Mouse (Mus musculus) erythroblast, embryonic 14.5 days (primary cell): ENCODE data around the gene Gm3238. TPM values are rescaled to one million over a fixed set of nuclear protein-coding genes. Genes with fewer than 3 reads are reported as not detected.
"Not testable (repeated sequence)": the region's sequence is repeated elsewhere in the genome, so short reads cannot be mapped to it uniquely, and the experiment has no call there.

Source experiments
- H3K27me3 ChIP-seq: 2 replicates; pipeline ENCODE4 v1.6.1; 2012; ENCODE audit warnings: inconsistent platforms; ENCODE audit not compliant: control insufficient read depth
- H3K36me3 ChIP-seq: 2 replicates; pipeline ENCODE4 v1.6.1; 2012; ENCODE audit warnings: mild to moderate bottlenecking, inconsistent platforms; ENCODE audit not compliant: control insufficient read depth
- H3K4me1 ChIP-seq: 2 replicates; pipeline ENCODE4 v1.6.1; 2012; ENCODE audit warnings: inconsistent platforms; ENCODE audit not compliant: control insufficient read depth
- H3K4me3 ChIP-seq: replicated peaks from 2 replicates; pipeline ENCODE3; 2012; ENCODE audit warnings: moderate library complexity, mild to moderate bottlenecking, inconsistent platforms
- H3K9me3 ChIP-seq: 2 replicates; pipeline ENCODE4 v1.6.1; 2012; ENCODE audit warnings: low read length, inconsistent platforms, mixed read lengths; ENCODE audit not compliant: control insufficient read depth
- GATA1 ChIP-seq: IDR thresholded peaks from 2 replicates; pipeline ENCODE4 v1.6.1; 2012; ENCODE audit warnings: low read length, inconsistent platforms, mixed read lengths
- TAL1 ChIP-seq: IDR thresholded peaks from 3 replicates; pipeline ENCODE4 v1.6.1; 2012; ENCODE audit warnings: low read length, inconsistent platforms, mixed read lengths
- polyA plus RNA-seq: library from polyadenylated mRNA; stranded (reverse); fragments of >175 nt; gene quantifications from 2 replicates; pipeline ENCODE4 v1.2.3, GENCODE M21; 2012

Gm3238 gene
- not detected in 2 replicates for polyA plus RNA-seq

DNA sequence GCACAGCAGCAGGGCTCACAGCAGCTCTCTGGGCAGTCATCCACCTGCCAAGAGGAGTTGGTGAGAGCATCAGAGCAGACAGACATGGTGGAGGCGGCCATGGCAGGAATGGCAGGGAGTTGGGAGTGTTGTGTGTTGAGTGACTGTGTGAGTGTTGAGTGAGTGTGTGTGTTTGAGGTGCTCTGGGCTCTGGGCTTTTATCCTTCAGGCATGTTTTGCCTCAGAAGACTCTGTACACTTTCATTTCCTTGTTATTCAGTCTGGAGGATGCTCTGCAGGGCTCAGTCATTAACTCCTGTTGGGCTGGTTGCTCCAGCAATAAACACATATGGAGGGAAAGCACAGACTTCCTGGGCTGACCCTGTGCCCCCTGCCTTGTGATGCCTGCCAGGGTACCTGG lies at the start of gene Gm3238:
TSS of gene Gm3238 (minus strand) at position 101 of the 400 bp plus-strand sequence.
- not testable (repeated sequence) for H3K36me3 ChIP-seq, H3K4me1 ChIP-seq, H3K27me3 ChIP-seq, H3K4me3 ChIP-seq, H3K9me3 ChIP-seq

DNA sequence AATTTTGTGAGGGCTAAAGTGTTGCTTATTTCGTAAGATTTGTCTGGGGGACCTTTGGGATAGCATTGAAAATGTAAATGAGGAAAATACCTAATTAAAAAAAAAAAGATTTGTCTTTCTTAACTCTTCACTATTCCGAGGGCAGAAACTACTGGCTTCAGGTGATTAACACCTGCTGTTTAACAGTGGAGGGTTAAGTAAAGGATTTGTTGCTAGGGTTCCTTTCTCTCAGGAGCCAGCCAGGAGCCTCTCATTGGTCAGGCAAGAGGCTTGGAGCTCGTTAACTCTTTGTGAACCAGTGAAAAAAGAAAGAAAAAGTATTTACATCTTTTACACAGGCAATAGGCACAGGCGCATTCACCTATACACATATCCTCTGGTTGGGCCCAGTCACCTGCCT lies 48.1 kb upstream of the Gm3238 start:
- Histone ChIP-seq H3K9me3 (no peaks in the 10 kb centered on the region; the same call in 1 of the 2 replicates), H3K27me3 (no peaks in the 10 kb centered on the region), H3K36me3 (no peaks in the 10 kb centered on the region), H3K4me1 (no peaks in the 10 kb centered on the region), H3K4me3 (no peak overlapping the region)
- TF ChIP-seq GATA1 (no peak), TAL1 (no peak)

DNA sequence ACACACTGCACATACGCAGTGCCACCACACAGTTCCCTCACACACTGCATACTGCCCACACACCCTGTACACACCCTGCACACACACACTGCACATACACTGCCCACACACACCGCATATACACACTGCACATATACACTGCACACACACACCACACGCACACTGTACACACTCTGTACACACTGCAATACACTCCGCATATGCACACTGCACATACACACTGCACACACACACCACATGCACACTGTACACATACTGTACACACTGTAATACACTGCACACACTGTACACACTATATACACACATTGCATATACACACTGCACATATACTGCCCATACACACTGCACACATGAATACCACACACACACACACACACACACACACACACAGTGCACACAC lies 47.4 kb upstream of the Gm3238 start:
- Histone ChIP-seq H3K27me3 (no peaks in the 10 kb centered on the region), H3K9me3 (no peaks in the 10 kb centered on the region; the same call in 1 of the 2 replicates), H3K36me3 (no peaks in the 10 kb centered on the region), H3K4me1 (no peaks in the 10 kb centered on the region), H3K4me3 (no peak overlapping the region)
- TF ChIP-seq TAL1 = no peak
- no peak for TF ChIP-seq GATA1

DNA sequence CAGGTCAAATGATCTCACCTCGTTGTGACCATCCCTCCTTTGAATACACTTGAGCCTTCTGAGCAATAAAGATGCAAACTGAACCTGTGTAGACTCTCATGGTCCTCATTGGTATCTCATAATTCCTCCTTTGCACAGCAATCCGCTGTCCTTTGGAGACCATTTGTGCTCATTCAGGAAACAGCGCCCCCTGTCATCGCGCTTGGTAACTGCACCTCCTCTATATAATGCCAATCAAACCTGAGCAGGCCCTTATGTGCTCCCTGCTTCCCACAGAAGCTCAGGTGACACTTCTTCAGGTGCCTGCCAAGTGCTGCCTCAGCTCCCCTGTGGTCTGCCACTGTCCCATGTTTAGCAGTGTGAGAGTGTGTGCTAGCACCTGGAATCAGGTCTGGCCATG lies 44.4 kb upstream of the Gm3238 start:
- H3K9me3 ChIP-seq = no peaks in the 10 kb centered on the region; the same call in 1 of the 2 replicates
- TF ChIP-seq TAL1 (no peak), GATA1 (no peak)
- no peak overlapping the region for H3K4me3 ChIP-seq
- H3K36me3 ChIP-seq = no peaks in the 10 kb centered on the region
- H3K4me1 ChIP-seq = no peaks in the 10 kb centered on the region
- H3K27me3 ChIP-seq = no peaks in the 10 kb centered on the region

DNA sequence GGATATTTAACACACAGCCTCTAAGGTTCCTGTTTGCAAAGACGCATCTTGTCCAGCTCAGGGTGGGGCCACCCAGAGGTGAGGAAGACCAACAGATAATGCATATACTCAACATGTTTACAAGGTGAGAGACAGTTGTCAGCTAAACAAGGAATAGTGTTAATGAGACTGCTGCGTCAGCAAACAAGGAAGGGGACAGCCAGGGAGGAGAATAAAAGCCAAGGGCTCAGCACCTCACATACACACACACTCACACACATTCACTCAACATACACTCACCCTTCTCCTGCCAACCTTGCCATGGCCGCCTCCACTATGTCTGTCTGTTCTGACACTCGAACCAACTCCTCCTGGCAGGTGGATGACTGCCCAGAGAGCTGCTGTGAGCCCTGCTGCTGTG lies 43.3 kb upstream of the Gm3238 start, which contains the start of gene Gm2696:
TSS of gene Gm2696 (plus strand) at position 301 of the 400 bp plus-strand sequence.
- Histone ChIP-seq H3K27me3 (no peaks in the 10 kb centered on the region), H3K36me3 (no peaks in the 10 kb centered on the region), H3K9me3 (no peaks in the 10 kb centered on the region; the same call in 1 of the 2 replicates), H3K4me3 (no peak within 1 kb of the TSS), H3K4me1 (no peaks in the 10 kb centered on the region)
- TF ChIP-seq TAL1 = no peak
- no peak for TF ChIP-seq GATA1

DNA sequence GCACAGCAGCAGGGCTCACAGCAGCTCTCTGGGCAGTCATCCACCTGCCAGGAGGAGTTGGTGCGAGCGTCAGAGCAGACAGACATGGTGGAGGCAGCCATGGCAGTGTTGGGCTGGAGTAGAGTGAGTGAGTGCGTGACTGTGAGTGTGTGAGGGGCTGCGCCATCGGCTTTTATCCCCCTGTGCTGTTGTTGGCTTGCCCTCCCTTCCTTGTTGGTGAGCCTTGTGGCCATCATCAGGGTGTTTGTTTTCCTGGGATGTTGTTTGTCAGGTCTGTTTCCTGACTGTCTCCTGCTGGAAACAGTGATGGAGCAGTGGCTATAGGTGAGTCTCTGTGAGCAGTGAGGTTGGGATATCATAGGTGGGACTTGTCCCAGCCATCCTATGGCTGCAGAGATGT lies 40.6 kb upstream of the Gm3238 start, which contains the start of gene Gm9507:
TSS of gene Gm9507 (minus strand) at position 101 of the 400 bp plus-strand sequence.
- TF ChIP-seq TAL1 (no peak), GATA1 (no peak)
- Histone ChIP-seq H3K27me3 (no peaks in the 10 kb centered on the region), H3K4me1 (no peaks in the 10 kb centered on the region), H3K9me3 (no peaks in the 10 kb centered on the region; the same call in 1 of the 2 replicates), H3K36me3 (no peaks in the 10 kb centered on the region), H3K4me3 (no peak within 1 kb of the TSS)

DNA sequence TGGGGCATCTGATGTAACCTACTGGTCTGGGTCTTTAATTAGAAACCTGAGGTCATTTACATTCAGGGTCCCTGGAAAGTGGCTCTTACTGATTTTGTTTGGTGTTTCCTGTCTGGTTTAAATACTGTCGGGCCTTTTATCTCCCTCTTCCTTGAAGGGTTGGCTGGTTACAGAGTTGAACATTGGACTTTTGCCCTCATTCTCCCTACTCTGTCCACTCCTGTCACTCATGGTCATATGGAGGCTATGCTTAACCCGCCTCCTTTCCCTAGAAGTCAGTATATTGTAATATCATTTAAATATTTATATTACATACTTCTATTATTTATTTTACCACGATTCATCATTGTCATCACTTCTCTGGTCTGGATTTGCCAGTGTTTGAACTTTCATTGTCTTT lies 33.0 kb upstream of the Gm3238 start:
- Histone ChIP-seq H3K27me3 (no peaks in the 10 kb centered on the region), H3K36me3 (no peaks in the 10 kb centered on the region), H3K4me1 (no peaks in the 10 kb centered on the region), H3K4me3 (no peak overlapping the region), H3K9me3 (no peaks in the 10 kb centered on the region; the same call in 1 of the 2 replicates)
- TF ChIP-seq GATA1 (no peak), TAL1 (no peak)

DNA sequence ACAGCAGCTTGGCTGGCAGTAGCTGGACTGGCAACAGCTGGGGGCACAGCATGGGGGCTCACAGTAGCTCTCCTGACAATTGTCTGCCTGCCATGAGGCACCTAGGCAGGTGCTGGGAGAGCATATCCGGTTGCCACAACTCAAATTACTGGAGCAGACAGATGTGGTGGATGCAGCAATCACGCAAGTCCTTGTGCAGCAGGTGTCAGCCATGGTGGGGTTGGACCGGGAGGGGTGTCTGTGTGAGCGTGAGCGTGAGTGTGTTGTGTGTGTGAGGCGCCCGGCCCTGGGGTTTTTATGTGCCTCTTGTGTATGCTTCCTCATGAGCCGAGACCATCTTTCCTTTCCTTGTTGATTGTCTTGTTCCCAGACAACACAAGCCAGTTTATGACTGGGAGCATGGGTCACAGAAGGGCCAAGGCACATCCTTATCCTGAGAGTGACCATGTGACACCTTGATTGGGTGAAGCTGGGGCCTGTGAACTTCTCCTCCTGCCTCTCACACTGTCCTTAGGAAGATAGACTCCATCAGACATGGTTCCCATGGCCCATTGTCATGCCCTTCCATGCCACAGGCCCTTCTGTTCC lies 27.9 kb upstream of the Gm3238 start, which contains the start of gene Gm19668:
TSS of gene Gm19668 (minus strand) at position 213 of the 588 bp plus-strand sequence.
- no peaks in the 10 kb centered on the region for H3K27me3 ChIP-seq
- no peak within 1 kb of the TSS for H3K4me3 ChIP-seq
- no peaks in the 10 kb centered on the region for H3K36me3 ChIP-seq
- no peaks in the 10 kb centered on the region for H3K4me1 ChIP-seq
- H3K9me3 ChIP-seq = no peaks in the 10 kb centered on the region
- no peak for TF ChIP-seq GATA1
- no peak for TF ChIP-seq TAL1

DNA sequence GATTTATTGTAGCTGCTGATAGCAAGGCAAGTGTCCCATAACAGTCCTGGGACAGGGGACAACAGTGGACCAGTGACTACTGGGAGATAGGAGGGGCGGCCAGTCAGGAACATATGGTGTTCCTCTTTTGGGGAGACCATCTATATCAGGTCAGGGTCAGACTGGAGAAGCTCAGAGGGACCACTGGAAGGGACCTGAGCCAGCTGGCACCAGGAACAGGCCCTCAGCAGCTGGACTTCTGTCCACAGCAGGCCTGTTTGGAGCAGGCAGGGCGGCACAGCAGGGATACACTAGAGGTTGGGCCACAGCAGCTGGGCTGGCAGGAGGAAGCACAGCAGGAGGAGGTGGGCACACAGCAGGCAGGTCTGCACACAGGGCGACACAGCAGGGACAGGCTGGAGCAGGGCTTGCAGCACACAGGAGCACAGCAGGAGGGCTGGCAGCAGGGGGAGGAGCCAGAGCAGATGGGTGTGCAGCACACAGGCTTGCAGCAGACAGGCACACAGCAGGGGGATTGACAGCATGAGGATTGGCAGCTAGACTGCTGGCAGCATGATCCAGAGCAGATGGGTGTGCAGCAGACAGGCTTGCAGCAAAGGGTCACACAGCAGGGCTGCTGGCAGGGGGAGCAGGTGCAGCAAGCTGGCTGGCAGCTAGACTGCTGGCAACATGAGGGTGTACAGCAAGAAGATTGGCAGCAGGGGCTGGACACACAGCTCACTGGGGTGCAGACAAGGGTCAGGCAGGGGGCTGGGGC lies 27.2 kb upstream of the Gm3238 start:
- not testable (repeated sequence) for H3K36me3 ChIP-seq, H3K4me3 ChIP-seq, H3K4me1 ChIP-seq, H3K27me3 ChIP-seq, H3K9me3 ChIP-seq

DNA sequence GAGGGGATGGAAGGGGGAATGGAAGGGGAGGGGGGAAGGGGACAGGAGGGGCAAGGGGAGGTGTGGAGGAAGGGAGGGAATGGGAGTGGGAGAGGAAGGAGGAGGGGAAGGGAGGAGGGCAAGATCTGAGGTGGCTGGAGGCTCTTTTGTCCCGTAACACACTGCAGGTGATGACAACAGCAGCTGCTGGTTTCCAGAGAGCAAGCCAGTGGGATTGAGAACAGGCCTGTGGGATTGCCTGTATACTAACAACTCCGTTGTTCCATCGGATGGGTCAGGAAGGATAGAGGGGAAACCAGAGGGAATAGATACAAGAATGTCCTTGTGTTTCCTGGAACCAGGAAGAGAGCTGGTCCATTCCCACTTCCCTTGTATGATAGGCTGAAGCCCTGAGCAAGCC lies 26.6 kb upstream of the Gm3238 start:
- H3K9me3 ChIP-seq = no peaks in the 10 kb centered on the region
- H3K36me3 ChIP-seq = no peaks in the 10 kb centered on the region
- H3K27me3 ChIP-seq = no peaks in the 10 kb centered on the region
- no peaks in the 10 kb centered on the region for H3K4me1 ChIP-seq
- TF ChIP-seq TAL1 (no peak), GATA1 (no peak)
- H3K4me3 ChIP-seq = no peak overlapping the region
